Mouse (Mus musculus) olfactory bulb, adult 2 months (tissue): ENCODE measurements around the gene Zfp473. TPM values are rescaled to one million over a fixed set of nuclear protein-coding genes. Genes with fewer than 3 reads are reported as not detected.
"Not testable (repeated sequence)": the region's sequence is repeated elsewhere in the genome, so short reads cannot be mapped to it uniquely, and the experiment has no call there.

Experiments used
- H3K27ac ChIP-seq: fragments of 200-500 bp; 2 replicates; pipeline ENCODE4 v1.5.1; 2012; ENCODE audit warnings: low read depth, low read length; ENCODE audit not compliant: insufficient read depth
- H3K4me1 ChIP-seq: fragments of 200-500 bp; 2 replicates; pipeline ENCODE4 v1.6.1; 2012; ENCODE audit warnings: low read length; ENCODE audit not compliant: control insufficient read depth, insufficient read depth
- H3K4me3 ChIP-seq: fragments of 200-500 bp; 2 replicates; pipeline ENCODE4 v1.5.1; 2012; ENCODE audit warnings: mild to moderate bottlenecking, low read depth, low read length, moderate library complexity; ENCODE audit not compliant: insufficient read depth
- CTCF ChIP-seq: fragments of 200-500 bp; IDR thresholded peaks from 2 replicates; pipeline ENCODE4 v1.5.1; 2012; ENCODE audit warnings: low read depth, mild to moderate bottlenecking, low read length, moderate library complexity; ENCODE audit not compliant: insufficient read depth
- POLR2A ChIP-seq: fragments of 200-500 bp; IDR thresholded peaks from 2 replicates; pipeline ENCODE4 v1.6.1; 2012; ENCODE audit warnings: mild to moderate bottlenecking, low read depth, low read length, moderate library complexity; ENCODE audit not compliant: insufficient read depth
- WGBS: fragments of 180-500 bp; shearing (Covaris S2); methylation state at CpG from one replicate; pipeline ENCODE4 v1.1.7; 2018; 5-methylcytosine and 5-hydroxymethylcytosine counted together
- polyA plus RNA-seq: library from polyadenylated mRNA; stranded (reverse); fragments of >200 nt; gene quantifications from 2 replicates; pipeline ENCODE4 v1.2.4, GENCODE M21; 2012; ENCODE audit warnings: low replicate concordance; ENCODE audit not compliant: missing spikeins, insufficient read depth, insufficient read length

Gene Zfp473
- polyA plus RNA-seq = not detected in 2 replicates

- not testable (repeated sequence) for H3K4me3 ChIP-seq, H3K4me1 ChIP-seq, H3K27ac ChIP-seq
- 95% methylated on average over 1 of the region's 1 CpGs for WGBS
Measured at GRCm38 (mm10) chr7:44750950-44751349, at the start of gene Zfp473. Gene Zfp473 (minus strand): TSS chr7:44751050.

GRCm38 (mm10) chr7:44792781-44793180, 41.9 kb upstream of the Zfp473 start:
- Histone ChIP-seq H3K4me3 (no peak overlapping the region), H3K4me1 (no peaks in the 10 kb centered on the region), H3K27ac (no peak overlapping the region)
- WGBS = 75% methylated on average over 6 of the region's 6 CpGs
- TF ChIP-seq POLR2A (no peak), CTCF (no peak)

- 69% methylated on average over 4 of the region's 4 CpGs for WGBS
Measured at GRCm38 (mm10) chr7:44790066-44790465, 39.2 kb upstream of the Zfp473 start.

GRCm38 (mm10) chr7:44789531-44789930, 38.7 kb upstream of the Zfp473 start:
- no peak overlapping the region for H3K4me3 ChIP-seq
- WGBS = 74% methylated on average over 3 of the region's 3 CpGs
- TF ChIP-seq POLR2A = no peak
- TF ChIP-seq CTCF = no peak
- no peak overlapping the region for H3K27ac ChIP-seq
- H3K4me1 ChIP-seq = no peaks in the 10 kb centered on the region

More at GRCm38 (mm10) chr7:44790066-44790465, 39.2 kb upstream of the Zfp473 start:
- Histone ChIP-seq H3K4me1 (no peaks in the 10 kb centered on the region), H3K27ac (no peak overlapping the region), H3K4me3 (no peak overlapping the region)
- no peak for TF ChIP-seq POLR2A
- TF ChIP-seq CTCF = no peak

GRCm38 (mm10) chr7:44780101-44780500, 29.3 kb upstream of the Zfp473 start:
- WGBS = 90% methylated on average over 8 of the region's 8 CpGs
- Histone ChIP-seq H3K4me1 (peaks cover 2% of the 10 kb centered on the region; the same call in 1 of the 2 replicates), H3K27ac (no peak overlapping the region), H3K4me3 (no peak overlapping the region)
- TF ChIP-seq POLR2A = no peak
- TF ChIP-seq CTCF = no peak

- Histone ChIP-seq H3K4me3 (no peak overlapping the region), H3K4me1 (peaks cover 11% of the 10 kb centered on the region), H3K27ac (no peak overlapping the region)
- 78% methylated on average over 9 of the region's 9 CpGs for WGBS
- TF ChIP-seq POLR2A (no peak), CTCF (no peak)
Measured at GRCm38 (mm10) chr7:44776849-44777498, 26.1 kb upstream of the Zfp473 start.

GRCm38 (mm10) chr7:44772591-44773204, 21.8 kb upstream of the Zfp473 start:
- Histone ChIP-seq H3K4me3 (no peak overlapping the region), H3K4me1 (peaks cover 14% of the 10 kb centered on the region), H3K27ac (no peak overlapping the region)
- TF ChIP-seq POLR2A (no peak), CTCF (no peak)
- 59% methylated on average over 8 of the region's 8 CpGs for WGBS

GRCm38 (mm10) chr7:44770046-44770578, 19.3 kb upstream of the Zfp473 start:
- H3K27ac ChIP-seq = no peak overlapping the region
- H3K4me1 ChIP-seq = peaks cover 12% of the 10 kb centered on the region
- TF ChIP-seq POLR2A = no peak
- H3K4me3 ChIP-seq = no peak overlapping the region
- 34% methylated on average over 6 of the region's 6 CpGs for WGBS

GRCm38 (mm10) chr7:44768129-44768528, 17.3 kb upstream of the Zfp473 start:
- H3K4me3 ChIP-seq = no peak overlapping the region
- 83% methylated on average over 5 of the region's 5 CpGs for WGBS
- H3K27ac ChIP-seq = no peak overlapping the region
- H3K4me1 ChIP-seq = peaks cover 8% of the 10 kb centered on the region
- TF ChIP-seq POLR2A (no peak), CTCF (no peak)

GRCm38 (mm10) chr7:44760366-44760765, 9.5 kb upstream of the Zfp473 start:
- H3K27ac ChIP-seq = no peak overlapping the region
- TF ChIP-seq CTCF = no peak
- TF ChIP-seq POLR2A = no peak
- H3K4me3 ChIP-seq = no peak overlapping the region
- H3K4me1 ChIP-seq = no peaks in the 10 kb centered on the region
